Mouse (Mus musculus) heart, postnatal 10 days (tissue): Measurements from ENCODE around the gene Timm17a. TPM values are rescaled to one million over a fixed set of nuclear protein-coding genes. Genes with fewer than 3 reads are reported as not detected.

ENCODE experiments used
- DNase-seq, 2 experiments: peaks; one replicate each; pipeline ENCODE4 v3.0.0; 2021
- intact Hi-C: fragments of 180-260 bp; cut with DNase I; formaldehyde crosslinking; loops from one replicate; pipeline ENCODE4 v1.15.1; 2025
- total RNA-seq, 2 experiments: library from RNA; stranded (reverse); gene quantifications; 2 replicates each; pipeline ENCODE4 v1.2.3; 2021

The Timm17a gene
- total RNA-seq, 2 experiments from 2014 or later: 406 to 428 TPM

- intact Hi-C loops: loop anchor here (2.0 kb wide), 2 partner anchors 30 to 86 kb away; partner anchors contain the start of gene Timm17a
- peak; percentile 33 to 39 for DNase-seq
Observed at GRCm38 (mm10) chr1:135282536-135283286, 30.9 kb downstream of the Timm17a start.

- intact Hi-C loops: loop anchor here (2.0 kb wide), 2 partner anchors 31 to 87 kb away; partner anchors contain the start of gene Timm17a
- no peak for DNase-seq
Observed at GRCm38 (mm10) chr1:135281841-135282240, 31.7 kb downstream of the Timm17a start.

- intact Hi-C loops: no loop called here
- peak; percentile 80 to 82 for DNase-seq
Observed at GRCm38 (mm10) chr1:135280646-135281045, 32.9 kb downstream of the Timm17a start.

- intact Hi-C loops: no loop called here
- no peak for DNase-seq
Observed at GRCm38 (mm10) chr1:135271371-135271770, 42.2 kb downstream of the Timm17a start.

GRCm38 (mm10) chr1:135267663-135268446 lies 45.7 kb downstream of the Timm17a start:
- intact Hi-C loops: no loop called here
- no peak for DNase-seq

- intact Hi-C loops: no loop called here
- DNase-seq: no peak
Observed at GRCm38 (mm10) chr1:135265834-135266233, 47.7 kb downstream of the Timm17a start.

- intact Hi-C loops: no loop called here
- peak in 1 of 2 experiments; percentile 17 for DNase-seq
Observed at GRCm38 (mm10) chr1:135263316-135263715, 50.3 kb downstream of the Timm17a start.

- intact Hi-C loops: no loop called here
- DNase-seq: no peak
Observed at GRCm38 (mm10) chr1:135262329-135262728, 51.2 kb downstream of the Timm17a start.

GRCm38 (mm10) chr1:135260931-135261330 lies 52.6 kb downstream of the Timm17a start:
- intact Hi-C loops: no loop called here
- no peak for DNase-seq

- intact Hi-C loops: loop anchor here (1.0 to 2.0 kb wide), 2 partner anchors 87 to 110 kb away; no protein-coding TSS in a partner anchor
- peak; percentile 77 to 89 for DNase-seq
Observed at GRCm38 (mm10) chr1:135259128-135259436, 54.5 kb downstream of the Timm17a start.

- peak in 1 of 2 experiments; percentile 47 for DNase-seq
Observed at GRCm38 (mm10) chr1:135258380-135259127, 55.0 kb downstream of the Timm17a start, which contains the start of gene Elf3. Elf3 (minus strand) TSS chr1:135258568.

GRCm38 (mm10) chr1:135256299-135256698 lies 57.3 kb downstream of the Timm17a start:
- no peak for DNase-seq
- intact Hi-C loops: no loop called here

More at GRCm38 (mm10) chr1:135258380-135259127, 55.0 kb downstream of the Timm17a start, which contains the start of gene Elf3:
- intact Hi-C loops: loop anchor here (1.0 to 2.0 kb wide), 2 partner anchors 86 to 110 kb away; no protein-coding TSS in a partner anchor

- DNase-seq: no peak
- intact Hi-C loops: no loop called here
Observed at GRCm38 (mm10) chr1:135252854-135253253, 60.7 kb downstream of the Timm17a start.

GRCm38 (mm10) chr1:135251405-135251804 lies 62.2 kb downstream of the Timm17a start:
- intact Hi-C loops: no loop called here
- no peak for DNase-seq

GRCm38 (mm10) chr1:135250706-135251105 lies 62.9 kb downstream of the Timm17a start:
- DNase-seq: no peak
- intact Hi-C loops: no loop called here

- intact Hi-C loops: no loop called here
- DNase-seq: no peak
Observed at GRCm38 (mm10) chr1:135248434-135248850, 65.1 kb downstream of the Timm17a start.

Other genes starting within 250 kb of the Timm17a start
- gene Lgr6, start 208.5 kb downstream of the Timm17a start, total RNA-seq: 10 to 100 TPM; 12.3 to 17.4 TPM
- under 1 TPM; 0.60 to 0.82 TPM for gene Ptpn7, start 181.1 kb downstream of the Timm17a start, total RNA-seq
- gene Arl8a, start 167.0 kb downstream of the Timm17a start, total RNA-seq: 10 to 100 TPM; 29.9 to 31.8 TPM
- under 1 TPM in 1 of 2 experiments, not detected in 1; 0.29 TPM for gene Gpr37l1, start 146.1 kb downstream of the Timm17a start, total RNA-seq
- gene Elf3, start 55.2 kb downstream of the Timm17a start, total RNA-seq: under 1 TPM; 0.19 to 0.30 TPM
- 10 to 100 TPM; 20.4 to 21.5 TPM for gene Rnpep, start 29.7 kb downstream of the Timm17a start, total RNA-seq
- 1 to 10 TPM; 1.7 to 3.0 TPM for gene Lmod1, start 11.0 kb upstream of the Timm17a start, total RNA-seq
- gene Shisa4, start 61.5 kb upstream of the Timm17a start, total RNA-seq: 1 to 10 TPM; 7.2 to 7.8 TPM
- 10 to 100 TPM; 71.1 to 71.3 TPM for gene Ipo9, start 116.7 kb upstream of the Timm17a start, total RNA-seq